Comparison of ENCODE assay signal across 8 mouse cellular contexts in the genomic region with DNA sequence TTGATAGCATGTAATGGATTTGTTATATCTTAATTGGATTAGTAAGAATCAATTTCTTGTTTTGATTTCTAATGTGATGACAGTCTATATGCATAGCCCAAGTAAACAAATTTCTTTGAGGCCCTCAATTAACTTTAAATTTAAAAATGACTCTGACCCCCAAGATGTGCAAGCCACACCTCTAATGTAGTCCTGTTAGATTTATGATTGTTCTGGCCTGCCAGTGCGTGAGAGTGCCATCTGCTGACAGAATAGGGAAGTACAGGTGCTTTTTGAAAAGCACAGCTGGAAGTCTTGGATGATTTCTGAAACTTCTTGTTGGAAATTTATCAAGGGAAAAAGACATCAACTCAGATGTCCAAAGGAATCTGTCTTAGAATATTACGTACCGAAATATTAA.
A peak's percentile ranks its signal among the peaks of the same experiment; 100 is the strongest.
DNase-seq lines count a peak whose midpoint lies in the region; ATAC-seq and TF ChIP-seq lines count a peak whose summit lies in the region.

No protein-coding gene starts in this region.

- H3K36me3 ChIP-seq in kidney, adult 2 months (ENCODE audit: control insufficient read depth, insufficient read depth, low read length) = no peaks in the 10 kb centered on the region
- H3K36me3 ChIP-seq in kidney, embryonic 16.5 days (ENCODE audit: insufficient read depth, low read length) = no peaks in the 10 kb centered on the region
- no peaks in the 10 kb centered on the region for H3K36me3 ChIP-seq in G1E (replicated peaks)

- no peaks in the 10 kb centered on the region for H3K27me3 ChIP-seq in kidney, adult 2 months (replicated peaks; ENCODE audit: control insufficient read depth, insufficient read depth, low read length)
- H3K27me3 ChIP-seq in kidney, embryonic 16.5 days (ENCODE audit: insufficient read depth, low read length) = no peaks in the 10 kb centered on the region
- no peaks in the 10 kb centered on the region for H3K27me3 ChIP-seq in G1E (ENCODE audit: insufficient read depth, low read length)

- DNase-seq in kidney, adult 2 months = peak; percentile 66
- DNase-seq in G1E (ENCODE audit: low spot score) = no peak
- DNase-seq in brain, embryonic 14.5 days (ENCODE audit: low read depth) = peak; percentile 81
- DNase-seq in forelimb bud, embryonic 11.5 days (ENCODE audit: low read depth, low spot score) = peak; percentile 63
- peak; percentile 51 to 71 for DNase-seq in layer of hippocampus, postnatal 14 days (ENCODE audit: low spot score in 2 of 2)
- DNase-seq in ovary, postnatal 14 days (ENCODE audit: low spot score) = peak; percentile 71

- ATAC-seq in kidney, embryonic 16.5 days (ENCODE audit: low FRiP score, low TSS enrichment) = no peak
- no peak; the same call in 1 of the 2 replicates for ATAC-seq in G1E (ENCODE audit: extremely low read depth, insufficient number of reproducible peaks, low FRiP score, poor library complexity, severe bottlenecking)
- ATAC-seq in erythroid progenitor cell, adult 5-6 weeks (replicated peaks; ENCODE audit: low FRiP score, poor library complexity, severe bottlenecking) = no peak

- H3K4me2 ChIP-seq in kidney, embryonic 16.5 days (replicated peaks; ENCODE audit: low read depth, low read length) = no peak overlapping the region

- no peak overlapping the region for H3K9ac ChIP-seq in kidney, embryonic 16.5 days (replicated peaks; ENCODE audit: low read length)

- TF ChIP-seq CTCF in kidney, adult 2 months (conservative IDR thresholded peaks at IDR 0.05; ENCODE audit: insufficient read depth, insufficient read length, low read depth, low read length) = peak; percentile 81
- TF ChIP-seq CTCF in G1E (IDR thresholded peaks at IDR 0.05; ENCODE audit: low read depth, low read length) = peak; percentile 17; the same call in 1 of the 2 replicates
- TF ChIP-seq CTCF in brain, embryonic 14.5 days (IDR thresholded peaks at IDR 0.05; ENCODE audit: borderline replicate concordance, extremely low read depth, insufficient read depth, insufficient read length) = peak; percentile 87; the same call in 1 of the 2 replicates

- H3K9me3 ChIP-seq in kidney, embryonic 16.5 days (ENCODE audit: low read length) = no peaks in the 10 kb centered on the region
- H3K9me3 ChIP-seq in G1E (replicated peaks) = 0 out of 2 replicates have a peak, but pooled peaks cover 2% of the 10 kb centered on the region

- no peak overlapping the region for H3K27ac ChIP-seq in kidney, adult 2 months (ENCODE audit: insufficient read depth, low read depth, low read length)
- no peak overlapping the region for H3K27ac ChIP-seq in kidney, embryonic 16.5 days (ENCODE audit: low read length)

- H3K4me1 ChIP-seq in kidney, adult 2 months (ENCODE audit: control insufficient read depth, insufficient read depth, low read length) = no peaks in the 10 kb centered on the region
- no peaks in the 10 kb centered on the region for H3K4me1 ChIP-seq in kidney, embryonic 16.5 days (ENCODE audit: insufficient read depth, low read length)
- no peaks in the 10 kb centered on the region for H3K4me1 ChIP-seq in G1E (ENCODE audit: insufficient read depth, low read depth, low read length)

- no peak for TF ChIP-seq POLR2A in kidney, adult 2 months (IDR thresholded peaks at IDR 0.05; ENCODE audit: low read depth, low read length)
- no peak for TF ChIP-seq POLR2A in brain, embryonic 14.5 days (IDR thresholded peaks at IDR 0.05; ENCODE audit: borderline replicate concordance, extremely low read depth, insufficient read depth, insufficient read length, poor library complexity, severe bottlenecking)

- 49% methylated on average over 3 of the region's 3 CpGs for whole genome bisulfite sequencing in kidney, adult 2 months
- 57% methylated on average over 3 of the region's 3 CpGs for WGBS in kidney, embryonic 16.5 days

- no peak overlapping the region for H3K4me3 ChIP-seq in kidney, adult 2 months (ENCODE audit: insufficient read depth, low read depth, low read length)
- H3K4me3 ChIP-seq in kidney, embryonic 16.5 days (ENCODE audit: low read length) = no peak overlapping the region
- no peak overlapping the region for H3K4me3 ChIP-seq in G1E (ENCODE audit: low read depth, low read length)

Comparison
In these comparisons a context has a peak if more than half of its experiments do, and no peak if none do; other contexts are left out.
1. CTCF ChIP-seq: peak in every context shown above with its lines; median percentile 87 in brain, embryonic 14.5 days; 81 in kidney, adult 2 months; 17 in G1E.